Mouse (Mus musculus): ENCODE data around the gene Mtus2.

Gene Mtus2

GRCm38 (mm10) chr5:148049304-148049703 lies 92.2 kb downstream of the Mtus2 start:
- DNase-seq, result no peak

- peak; percentile 6 for DNase-seq
Observed at GRCm38 (mm10) chr5:148052846-148053608, 95.9 kb downstream of the Mtus2 start.

- DNase-seq, result no peak
Observed at GRCm38 (mm10) chr5:148053609-148053990, 96.5 kb downstream of the Mtus2 start.

GRCm38 (mm10) chr5:148056831-148057230 lies 99.7 kb downstream of the Mtus2 start:
- DNase-seq, result no peak

- no peak for DNase-seq
Observed at GRCm38 (mm10) chr5:148057433-148057832, 100.3 kb downstream of the Mtus2 start.

GRCm38 (mm10) chr5:148059339-148059738 lies 102.2 kb downstream of the Mtus2 start:
- no peak for DNase-seq

- no peak for DNase-seq
Observed at GRCm38 (mm10) chr5:148061869-148062268, 104.7 kb downstream of the Mtus2 start.

GRCm38 (mm10) chr5:148063745-148064144 lies 106.6 kb downstream of the Mtus2 start:
- no peak for DNase-seq

- DNase-seq, result peak; percentile 10
Observed at GRCm38 (mm10) chr5:148065251-148065650, 108.1 kb downstream of the Mtus2 start.

GRCm38 (mm10) chr5:148069909-148070308 lies 112.8 kb downstream of the Mtus2 start:
- no peak for DNase-seq

- DNase-seq, result no peak
Observed at GRCm38 (mm10) chr5:148071800-148072199, 114.7 kb downstream of the Mtus2 start.

- DNase-seq, result no peak
Observed at GRCm38 (mm10) chr5:148073461-148073860, 116.3 kb downstream of the Mtus2 start.

GRCm38 (mm10) chr5:148079732-148080131 lies 122.6 kb downstream of the Mtus2 start:
- DNase-seq, result no peak

- no peak for DNase-seq
Observed at GRCm38 (mm10) chr5:148083541-148083940, 126.4 kb downstream of the Mtus2 start.

- no peak for DNase-seq
Observed at GRCm38 (mm10) chr5:148084766-148085165, 127.6 kb downstream of the Mtus2 start.

GRCm38 (mm10) chr5:148087796-148088195 lies 130.7 kb downstream of the Mtus2 start:
- DNase-seq, result peak; percentile 36

GRCm38 (mm10) chr5:148090191-148090821 lies 133.2 kb downstream of the Mtus2 start:
- peak; percentile 88 for DNase-seq

- peak; percentile 8 for DNase-seq
Observed at GRCm38 (mm10) chr5:148094640-148095039, 137.5 kb downstream of the Mtus2 start.

GRCm38 (mm10) chr5:148099356-148099755 lies 142.2 kb downstream of the Mtus2 start:
- DNase-seq, result no peak

- no peak for DNase-seq
Observed at GRCm38 (mm10) chr5:148107324-148107723, 150.2 kb downstream of the Mtus2 start.

- DNase-seq, result no peak
Observed at GRCm38 (mm10) chr5:148107890-148108289, 150.8 kb downstream of the Mtus2 start.

- no peak for DNase-seq
Observed at GRCm38 (mm10) chr5:148108314-148108713, 151.2 kb downstream of the Mtus2 start.

- DNase-seq, result no peak
Observed at GRCm38 (mm10) chr5:148115207-148115817, 158.2 kb downstream of the Mtus2 start.

GRCm38 (mm10) chr5:148124354-148124753 lies 167.2 kb downstream of the Mtus2 start:
- DNase-seq, result no peak

Data from right cerebral cortex, adult 18-20 months (tissue).